Mouse (Mus musculus): Measurements from ENCODE around the gene Cpeb1. TPM values are rescaled to one million over a fixed set of nuclear protein-coding genes. Genes with fewer than 3 reads are reported as not detected.
A peak's percentile ranks its signal among the peaks of the same experiment; 100 is the strongest.

Gene Cpeb1
- polyA plus RNA-seq, 1 experiment from 2014 or later = 0.08 TPM

- DNase-seq (no peak), ATAC-seq (no peak)
- H3K27ac ChIP-seq (ENCODE audit: low read depth) = no peak overlapping the region
- H3K4me3 ChIP-seq (ENCODE audit: low read depth, low read length) = no peak overlapping the region
- no peak overlapping the region for H3K4me2 ChIP-seq (ENCODE audit: low read depth, low read length)
- H3K27me3 ChIP-seq (ENCODE audit: insufficient read depth, low read length) = no peaks in the 10 kb centered on the region
- H3K4me1 ChIP-seq (ENCODE audit: insufficient read depth) = no peaks in the 10 kb centered on the region
- no peaks in the 10 kb centered on the region for H3K9me3 ChIP-seq (ENCODE audit: low read length)
- 43% methylated on average over 2 of the region's 2 CpGs for WGBS (ENCODE audit: insufficient replicate concordance)
- H3K9ac ChIP-seq (replicated peaks) = no peak overlapping the region
- no peaks in the 10 kb centered on the region for H3K36me3 ChIP-seq (replicated peaks; ENCODE audit: insufficient read depth, low read length)
- TF ChIP-seq CTCF (IDR thresholded peaks at IDR 0.05; ENCODE audit: low read depth) (peak; percentile 52), EP300 (IDR thresholded peaks at IDR 0.05; ENCODE audit: low read depth) (no peak)
Observed at GRCm38 (mm10) chr7:81398957-81399356, 56.3 kb downstream of the Cpeb1 start.

- ATAC-seq = peak; percentile 65; the same call in 1 of the 2 replicates
- Histone ChIP-seq H3K4me1 (ENCODE audit: insufficient read depth) (no peaks in the 10 kb centered on the region), H3K27me3 (ENCODE audit: insufficient read depth, low read length) (no peaks in the 10 kb centered on the region), H3K9me3 (ENCODE audit: low read length) (no peaks in the 10 kb centered on the region), H3K36me3 (replicated peaks; ENCODE audit: insufficient read depth, low read length) (no peaks in the 10 kb centered on the region), H3K4me2 (ENCODE audit: low read depth, low read length) (no peak overlapping the region), H3K9ac (replicated peaks) (no peak overlapping the region), H3K4me3 (ENCODE audit: low read depth, low read length) (no peak overlapping the region), H3K27ac (ENCODE audit: low read depth) (no peak overlapping the region)
- TF ChIP-seq EP300 (IDR thresholded peaks at IDR 0.05; ENCODE audit: low read depth) = no peak
- no peak for TF ChIP-seq CTCF (IDR thresholded peaks at IDR 0.05; ENCODE audit: low read depth)
- WGBS (ENCODE audit: insufficient replicate concordance) = 56% methylated on average over 1 of the region's 1 CpGs
- DNase-seq = no peak
Observed at GRCm38 (mm10) chr7:81379363-81379762, 75.9 kb downstream of the Cpeb1 start.

GRCm38 (mm10) chr7:81372337-81372920 lies 82.8 kb downstream of the Cpeb1 start:
- DNase-seq = no peak
- H3K36me3 ChIP-seq (replicated peaks; ENCODE audit: insufficient read depth, low read length) = no peaks in the 10 kb centered on the region
- 0 out of 2 replicates have a peak, but pooled peaks cover 2% of the 10 kb centered on the region for H3K27me3 ChIP-seq (ENCODE audit: insufficient read depth, low read length)
- no peak overlapping the region for H3K9ac ChIP-seq (replicated peaks)
- no peaks in the 10 kb centered on the region for H3K4me1 ChIP-seq (ENCODE audit: insufficient read depth)
- no peak overlapping the region for H3K27ac ChIP-seq (ENCODE audit: low read depth)
- no peaks in the 10 kb centered on the region for H3K9me3 ChIP-seq (ENCODE audit: low read length)
- WGBS (ENCODE audit: insufficient replicate concordance) = 15% methylated on average over 13 of the region's 13 CpGs
- H3K4me2 ChIP-seq (ENCODE audit: low read depth, low read length) = no peak overlapping the region
- ATAC-seq = no peak
- no peak for TF ChIP-seq CTCF (IDR thresholded peaks at IDR 0.05; ENCODE audit: low read depth)
- TF ChIP-seq EP300 (IDR thresholded peaks at IDR 0.05; ENCODE audit: low read depth) = no peak
- no peak overlapping the region for H3K4me3 ChIP-seq (ENCODE audit: low read depth, low read length)

GRCm38 (mm10) chr7:81371811-81372210 lies 83.5 kb downstream of the Cpeb1 start:
- no peak overlapping the region for H3K4me2 ChIP-seq (ENCODE audit: low read depth, low read length)
- WGBS (ENCODE audit: insufficient replicate concordance) = 26% methylated on average over 5 of the region's 5 CpGs
- H3K9ac ChIP-seq (replicated peaks) = no peak overlapping the region
- H3K4me3 ChIP-seq (ENCODE audit: low read depth, low read length) = no peak overlapping the region
- DNase-seq (no peak), ATAC-seq (no peak)
- H3K9me3 ChIP-seq (ENCODE audit: low read length) = no peaks in the 10 kb centered on the region
- H3K27ac ChIP-seq (ENCODE audit: low read depth) = no peak overlapping the region
- H3K27me3 ChIP-seq (ENCODE audit: insufficient read depth, low read length) = 0 out of 2 replicates have a peak, but pooled peaks cover 2% of the 10 kb centered on the region
- no peaks in the 10 kb centered on the region for H3K36me3 ChIP-seq (replicated peaks; ENCODE audit: insufficient read depth, low read length)
- no peaks in the 10 kb centered on the region for H3K4me1 ChIP-seq (ENCODE audit: insufficient read depth)
- TF ChIP-seq EP300 (IDR thresholded peaks at IDR 0.05; ENCODE audit: low read depth) = no peak
- TF ChIP-seq CTCF (IDR thresholded peaks at IDR 0.05; ENCODE audit: low read depth) = no peak

- no peak for ATAC-seq
Observed at GRCm38 (mm10) chr7:81369724-81370123, 85.5 kb downstream of the Cpeb1 start.

GRCm38 (mm10) chr7:81367946-81368345 lies 87.3 kb downstream of the Cpeb1 start:
- TF ChIP-seq EP300 (IDR thresholded peaks at IDR 0.05; ENCODE audit: low read depth) (no peak), CTCF (IDR thresholded peaks at IDR 0.05; ENCODE audit: low read depth) (no peak)
- H3K4me3 ChIP-seq (ENCODE audit: low read depth, low read length) = no peak overlapping the region
- H3K27me3 ChIP-seq (ENCODE audit: insufficient read depth, low read length) = 0 out of 2 replicates have a peak, but pooled peaks cover 2% of the 10 kb centered on the region
- no peaks in the 10 kb centered on the region for H3K36me3 ChIP-seq (replicated peaks; ENCODE audit: insufficient read depth, low read length)
- no peak overlapping the region for H3K9ac ChIP-seq (replicated peaks)
- no peak overlapping the region for H3K4me2 ChIP-seq (ENCODE audit: low read depth, low read length)
- 71% methylated on average over 3 of the region's 3 CpGs for WGBS (ENCODE audit: insufficient replicate concordance)
- DNase-seq (no peak), ATAC-seq (no peak)
- H3K4me1 ChIP-seq (ENCODE audit: insufficient read depth) = no peaks in the 10 kb centered on the region
- no peaks in the 10 kb centered on the region for H3K9me3 ChIP-seq (ENCODE audit: low read length)
- H3K27ac ChIP-seq (ENCODE audit: low read depth) = no peak overlapping the region

More at GRCm38 (mm10) chr7:81369724-81370123, 85.5 kb downstream of the Cpeb1 start:
- no peak overlapping the region for H3K27ac ChIP-seq (ENCODE audit: low read depth)
- no peak for TF ChIP-seq CTCF (IDR thresholded peaks at IDR 0.05; ENCODE audit: low read depth)
- TF ChIP-seq EP300 (IDR thresholded peaks at IDR 0.05; ENCODE audit: low read depth) = no peak
- 0 out of 2 replicates have a peak, but pooled peaks cover 2% of the 10 kb centered on the region for H3K27me3 ChIP-seq (ENCODE audit: insufficient read depth, low read length)
- DNase-seq = no peak
- H3K9ac ChIP-seq (replicated peaks) = no peak overlapping the region
- no peak overlapping the region for H3K4me3 ChIP-seq (ENCODE audit: low read depth, low read length)
- no peak overlapping the region for H3K4me2 ChIP-seq (ENCODE audit: low read depth, low read length)
- 63% methylated on average over 3 of the region's 3 CpGs for WGBS (ENCODE audit: insufficient replicate concordance)
- H3K36me3 ChIP-seq (replicated peaks; ENCODE audit: insufficient read depth, low read length) = no peaks in the 10 kb centered on the region
- no peaks in the 10 kb centered on the region for H3K9me3 ChIP-seq (ENCODE audit: low read length)
- H3K4me1 ChIP-seq (ENCODE audit: insufficient read depth) = no peaks in the 10 kb centered on the region
